Mouse (Mus musculus): ENCODE results near the gene Csf3r. TPM values are rescaled to one million over a fixed set of nuclear protein-coding genes. Genes with fewer than 3 reads are reported as not detected.

Gene Csf3r
- total RNA-seq, 2 experiments from 2014 or later = 0.16 to 0.22 TPM

Other genes starting within 250 kb of the Csf3r start
- gene Mrps15, start 22.4 kb downstream of the Csf3r start, total RNA-seq (2021) = 10 to 100 TPM; 57.3 to 58.7 TPM
- 1 to 10 TPM; 1.2 to 2.0 TPM for gene Oscp1, start 34.0 kb downstream of the Csf3r start, total RNA-seq (2021)
- gene Lsm10, start 72.1 kb downstream of the Csf3r start, total RNA-seq (2021) = 1 to 10 TPM; 5.7 to 8.3 TPM
- 10 to 100 TPM; 25.1 to 41.9 TPM for gene Stk40, start 79.4 kb downstream of the Csf3r start, total RNA-seq (2021)
- gene Eva1b, start 123.2 kb downstream of the Csf3r start, total RNA-seq (2021) = 10 to 100 TPM; 16.2 to 16.6 TPM
- gene Sh3d21, start 138.9 kb downstream of the Csf3r start, total RNA-seq (2021) = 1 to 10 TPM; 1.1 to 1.2 TPM
- 10 to 100 TPM; 92.1 to 99.3 TPM for gene Thrap3, start 178.2 kb downstream of the Csf3r start, total RNA-seq (2021)
- gene Map7d1, start 231.8 kb downstream of the Csf3r start, total RNA-seq (2021) = 100 to 1,000 TPM; 165 to 201 TPM
- gene Trappc3, start 237.8 kb downstream of the Csf3r start, total RNA-seq (2021) = 10 to 100 TPM; 22.2 to 24.3 TPM